Mouse (Mus musculus) testis, adult 2 months (tissue): Measurements from ENCODE around the gene Gramd4.
A peak's percentile ranks its signal among the peaks of the same experiment; 100 is the strongest.

Source experiments
- CTCF ChIP-seq: fragments of 200-500 bp; IDR thresholded peaks from 2 replicates; pipeline ENCODE4 v1.5.1; 2012; ENCODE audit warnings: low read depth, mild to moderate bottlenecking, inconsistent platforms, low read length, moderate library complexity; ENCODE audit not compliant: control insufficient read depth, insufficient read depth, insufficient replicate concordance
- POLR2A ChIP-seq: fragments of 200-500 bp; IDR thresholded peaks from 2 replicates; pipeline ENCODE4 v1.6.1; 2012; ENCODE audit warnings: low read depth, mild to moderate bottlenecking, inconsistent platforms, low read length, moderate library complexity; ENCODE audit not compliant: control insufficient read depth

DNA sequence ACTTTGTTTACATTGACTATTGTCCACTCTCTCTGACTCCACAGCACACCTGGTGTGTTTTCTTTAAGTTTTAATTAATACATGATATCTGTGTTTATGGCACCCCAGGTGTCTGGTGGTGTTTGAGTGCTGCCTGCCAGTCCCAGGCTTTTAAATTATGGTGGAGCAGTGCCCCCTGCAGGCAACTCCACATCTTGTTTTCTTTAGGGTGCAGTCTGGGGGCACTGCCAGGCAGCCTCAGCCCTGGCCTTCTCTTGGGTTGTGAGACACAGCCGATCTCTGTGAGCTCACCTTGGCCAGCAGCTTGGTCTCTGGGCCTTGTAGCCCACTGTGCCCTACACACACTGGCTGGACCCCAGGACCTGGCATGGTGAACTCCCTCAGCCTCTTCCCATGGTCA is 66.9 kb downstream of the Gramd4 start:
- TF ChIP-seq CTCF = peak; percentile 37; the same call in 1 of the 2 replicates
- no peak for TF ChIP-seq POLR2A
